Mouse (Mus musculus): ENCODE results near the gene Cnn1. TPM values are rescaled to one million over a fixed set of nuclear protein-coding genes. Genes with fewer than 3 reads are reported as not detected.

The Cnn1 gene
- polyA plus RNA-seq, 1 experiment from 2014 or later: 6.7 TPM

DNA sequence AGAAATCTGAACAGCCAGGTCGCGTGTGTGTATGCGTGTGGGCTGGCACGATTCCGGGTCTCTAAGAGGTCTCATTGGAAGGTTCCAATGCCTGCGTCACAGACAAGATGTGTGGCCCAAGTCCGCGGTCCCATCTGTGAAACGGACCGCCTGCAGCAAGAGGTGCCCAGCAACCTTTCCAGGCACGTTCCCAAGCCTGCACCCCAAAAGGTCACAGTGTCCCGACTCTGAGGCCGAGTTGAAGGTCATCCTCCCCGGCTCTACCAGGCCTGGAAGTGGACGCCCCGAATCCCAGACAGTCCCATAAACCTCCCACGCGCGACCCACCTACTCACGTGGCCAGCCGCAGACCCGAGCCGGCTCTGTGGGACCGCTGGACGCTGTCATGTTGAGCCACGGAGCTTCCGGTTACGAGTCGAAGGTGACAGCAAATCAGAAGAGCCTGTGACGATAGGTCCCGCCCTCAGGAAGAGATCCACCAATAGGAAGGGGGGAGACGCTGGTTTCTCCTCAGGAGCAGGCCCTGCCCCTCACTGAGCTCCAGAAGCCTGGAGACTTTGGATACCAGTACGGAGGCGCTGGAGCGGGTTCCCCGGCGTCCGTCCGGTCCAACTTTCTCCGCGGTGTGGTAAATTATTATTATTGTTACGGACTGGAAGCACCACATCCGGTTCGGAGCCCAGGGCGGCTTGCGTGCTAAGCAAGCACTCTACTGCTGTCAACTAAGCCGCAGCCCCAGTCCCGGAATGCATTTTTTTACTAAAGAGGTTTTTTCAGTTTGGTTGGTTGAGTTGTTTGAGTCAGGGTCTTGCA lies 13.8 kb upstream of the Cnn1 start, which contains the start of gene Ecsit:
Ecsit (minus strand) TSS at position 417 of the 813 bp plus-strand sequence.
- peak; percentile 99 for ATAC-seq (ENCODE audit: low FRiP score, low read depth)
- peak within 1 kb of the TSS; percentile 65 for H3K27ac ChIP-seq (replicated peaks)
- no peaks in the 10 kb centered on the region for H3K27me3 ChIP-seq
- 0 out of 2 replicates have a peak, but pooled peaks cover 1% of the 10 kb centered on the region for H3K36me3 ChIP-seq
- H3K9me3 ChIP-seq: no peaks in the 10 kb centered on the region
- H3K9ac ChIP-seq (replicated peaks): peak within 1 kb of the TSS; percentile 70
- peak within 1 kb of the TSS; percentile 81 for H3K4me2 ChIP-seq (replicated peaks)
- H3K4me1 ChIP-seq: peaks cover 15% of the 10 kb centered on the region
- under 1% methylated on average over 48 of the region's 48 CpGs for WGBS
- H3K4me3 ChIP-seq: peak within 1 kb of the TSS; percentile 73

DNA sequence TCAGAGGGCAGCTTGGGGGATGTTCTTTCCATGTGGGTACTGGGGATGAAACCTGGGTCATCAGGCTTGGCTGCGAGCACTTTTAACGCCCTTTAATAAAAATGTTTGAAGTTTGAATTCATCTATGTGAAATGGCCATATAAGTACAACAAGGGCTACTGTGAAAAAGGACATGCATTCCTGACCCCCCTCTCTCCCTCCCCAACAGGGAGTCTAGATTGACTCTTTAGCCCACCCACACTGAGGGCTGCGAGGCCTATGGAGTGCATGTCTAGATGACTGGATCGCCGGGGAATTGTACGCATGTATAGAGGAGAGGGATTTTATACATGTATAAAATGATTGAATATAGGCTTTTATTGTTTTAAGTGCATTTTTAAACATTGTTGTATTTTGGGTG lies 13.0 kb upstream of the Cnn1 start:
- WGBS: 78% methylated on average over 6 of the region's 6 CpGs
- no peak for ATAC-seq (ENCODE audit: low FRiP score, low read depth)

DNA sequence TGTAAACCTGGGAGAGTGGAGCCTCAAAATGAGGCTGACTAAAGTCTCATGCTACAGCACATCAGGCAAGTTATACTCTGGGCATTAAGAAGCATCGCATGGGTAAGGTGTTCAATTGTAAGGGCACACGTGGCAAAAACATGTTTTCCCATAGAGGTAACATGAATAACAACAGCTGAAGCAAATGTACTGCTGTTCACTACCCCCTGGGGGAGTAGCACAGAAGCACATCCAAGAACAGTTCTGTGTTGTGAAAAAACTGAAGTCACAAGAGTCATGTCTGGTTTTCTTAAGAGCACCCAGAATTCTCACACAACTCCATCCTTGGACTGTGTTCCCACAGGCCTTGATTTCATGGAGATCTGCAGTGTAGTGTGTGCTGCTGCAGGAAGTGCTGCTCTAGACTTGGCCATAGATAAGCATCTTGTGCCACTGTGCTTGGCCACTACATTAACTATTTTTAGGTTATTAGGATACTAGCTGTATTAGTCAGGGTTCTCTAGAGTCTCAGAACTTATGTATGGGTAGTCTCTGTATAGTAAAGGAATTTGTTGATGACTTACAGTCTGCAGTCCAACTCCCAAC lies 11.9 kb upstream of the Cnn1 start:
- Histone ChIP-seq H3K27me3 (no peaks in the 10 kb centered on the region), H3K36me3 (no peaks in the 10 kb centered on the region), H3K4me1 (peaks cover 15% of the 10 kb centered on the region), H3K9me3 (no peaks in the 10 kb centered on the region), H3K9ac (replicated peaks) (no peak overlapping the region), H3K4me2 (replicated peaks) (no peak overlapping the region), H3K27ac (replicated peaks) (no peak overlapping the region), H3K4me3 (no peak overlapping the region)
- no peak for ATAC-seq (ENCODE audit: low FRiP score, low read depth)
- WGBS: 81% methylated on average over 2 of the region's 2 CpGs

More for the DNA sequence above, 13.0 kb upstream of the Cnn1 start:
- Histone ChIP-seq H3K9ac (replicated peaks) (peak overlapping the region; percentile 70), H3K4me3 (peak overlapping the region; percentile 73), H3K4me1 (peaks cover 15% of the 10 kb centered on the region), H3K27me3 (no peaks in the 10 kb centered on the region), H3K9me3 (no peaks in the 10 kb centered on the region), H3K36me3 (no peaks in the 10 kb centered on the region), H3K4me2 (replicated peaks) (peak overlapping the region; percentile 81), H3K27ac (replicated peaks) (no peak overlapping the region)

DNA sequence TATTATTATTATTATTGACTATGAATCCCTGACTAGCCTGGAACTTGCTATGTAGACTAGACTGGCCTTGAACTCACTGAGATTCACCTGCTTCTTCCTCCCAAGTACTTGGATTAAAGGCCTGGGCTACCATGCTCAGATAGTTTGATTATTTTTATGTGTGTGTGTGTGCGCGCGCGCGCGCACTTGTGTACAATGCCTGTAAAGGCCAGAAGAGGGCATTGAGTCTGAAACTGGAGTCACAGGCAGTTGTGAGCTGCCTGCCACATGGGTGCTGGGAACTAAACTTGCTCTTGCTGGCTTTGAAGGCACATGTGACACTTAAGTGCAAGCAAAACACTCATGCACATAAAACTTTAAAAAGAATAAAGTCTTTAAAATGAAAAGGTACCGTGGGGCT lies 9.7 kb upstream of the Cnn1 start:
- Histone ChIP-seq H3K36me3 (no peaks in the 10 kb centered on the region), H3K27ac (replicated peaks) (no peak overlapping the region), H3K4me1 (peaks cover 12% of the 10 kb centered on the region), H3K9ac (replicated peaks) (no peak overlapping the region), H3K4me3 (no peak overlapping the region), H3K4me2 (replicated peaks) (no peak overlapping the region), H3K9me3 (no peaks in the 10 kb centered on the region), H3K27me3 (peaks cover 7% of the 10 kb centered on the region)
- 98% methylated on average over 7 of the region's 7 CpGs for WGBS
- ATAC-seq (ENCODE audit: low FRiP score, low read depth): no peak

DNA sequence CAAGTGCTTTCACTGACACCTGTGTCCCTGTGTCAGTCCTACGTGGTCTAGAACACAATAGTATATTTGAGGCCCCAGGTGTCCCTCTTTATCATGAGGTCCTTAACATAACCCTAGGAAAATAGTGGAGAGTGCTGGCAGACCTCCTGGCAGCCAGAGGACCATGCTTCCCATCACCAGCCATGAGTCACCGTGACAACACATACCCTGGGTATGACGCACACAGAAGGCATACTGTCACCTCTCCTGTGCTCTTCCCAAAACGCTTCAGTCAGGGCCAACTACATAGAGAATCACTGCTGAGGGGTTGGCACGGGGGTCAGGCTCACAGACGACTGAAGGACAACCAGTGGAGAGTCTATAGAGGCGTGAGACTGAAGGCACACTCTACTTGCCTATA lies 9.0 kb upstream of the Cnn1 start:
- Histone ChIP-seq H3K27ac (replicated peaks) (no peak overlapping the region), H3K27me3 (peaks cover 7% of the 10 kb centered on the region), H3K4me2 (replicated peaks) (no peak overlapping the region), H3K36me3 (no peaks in the 10 kb centered on the region), H3K9ac (replicated peaks) (no peak overlapping the region), H3K4me3 (no peak overlapping the region), H3K9me3 (no peaks in the 10 kb centered on the region), H3K4me1 (peaks cover 7% of the 10 kb centered on the region)
- WGBS: 88% methylated on average over 7 of the region's 7 CpGs
- ATAC-seq (ENCODE audit: low FRiP score, low read depth): no peak

DNA sequence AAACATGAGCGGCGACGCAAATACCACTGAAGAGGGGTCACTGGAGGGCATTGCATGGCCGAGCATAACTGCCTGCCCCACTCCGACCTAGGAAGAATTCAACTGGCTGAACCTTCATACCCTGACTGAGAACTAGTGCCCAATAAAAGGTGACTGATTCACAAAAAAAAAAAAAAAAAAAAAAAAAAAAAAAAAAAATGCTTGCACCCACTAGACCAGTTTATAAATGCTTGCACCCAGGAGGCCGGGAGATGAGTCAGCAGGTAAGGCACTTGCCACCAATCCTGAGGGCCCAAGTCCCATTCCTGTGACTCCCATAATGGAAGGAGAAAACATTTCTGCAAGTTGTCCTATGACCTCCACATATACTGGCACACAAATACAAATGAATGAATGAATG lies 6.3 kb upstream of the Cnn1 start:
- Histone ChIP-seq H3K27me3 (peaks cover 18% of the 10 kb centered on the region), H3K4me3 (no peak overlapping the region), H3K36me3 (no peaks in the 10 kb centered on the region), H3K9ac (replicated peaks) (no peak overlapping the region), H3K4me2 (replicated peaks) (no peak overlapping the region), H3K27ac (replicated peaks) (no peak overlapping the region), H3K9me3 (no peaks in the 10 kb centered on the region), H3K4me1 (no peaks in the 10 kb centered on the region)
- no peak for ATAC-seq (ENCODE audit: low FRiP score, low read depth)
- WGBS: 94% methylated on average over 6 of the region's 6 CpGs

DNA sequence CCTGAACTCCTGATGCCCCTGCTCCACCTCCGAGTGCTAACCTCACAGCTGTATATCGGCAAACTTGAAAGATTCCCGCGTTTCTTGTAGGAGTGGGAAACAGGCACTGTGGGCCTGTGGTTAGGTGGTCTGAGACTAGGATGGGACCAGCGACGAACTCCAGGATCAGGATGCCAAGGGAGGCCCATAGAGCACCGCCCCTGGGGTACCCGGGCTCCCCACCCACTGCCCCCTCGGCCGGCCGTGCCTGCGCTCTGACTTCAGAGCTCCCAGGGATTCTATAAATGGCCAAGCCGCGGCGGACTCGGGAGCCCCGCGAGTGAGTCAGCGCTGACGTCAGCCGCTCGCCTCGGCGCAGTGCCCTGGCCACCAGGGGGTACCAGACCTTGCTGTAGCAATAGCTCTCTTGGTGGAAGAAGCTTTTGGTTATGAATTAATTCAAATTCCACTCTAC lies 3.1 kb upstream of the Cnn1 start:
- ATAC-seq (ENCODE audit: low FRiP score, low read depth): peak; percentile 60
- no peak overlapping the region for H3K27ac ChIP-seq (replicated peaks)
- H3K4me2 ChIP-seq (replicated peaks): peak overlapping the region; percentile 72
- H3K36me3 ChIP-seq: no peaks in the 10 kb centered on the region
- 4% methylated on average over 24 of the region's 24 CpGs for WGBS
- H3K27me3 ChIP-seq: peaks cover 49% of the 10 kb centered on the region
- H3K4me1 ChIP-seq: no peaks in the 10 kb centered on the region
- H3K9ac ChIP-seq (replicated peaks): peak overlapping the region; percentile 51
- no peaks in the 10 kb centered on the region for H3K9me3 ChIP-seq
- H3K4me3 ChIP-seq: peak overlapping the region; percentile 41

DNA sequence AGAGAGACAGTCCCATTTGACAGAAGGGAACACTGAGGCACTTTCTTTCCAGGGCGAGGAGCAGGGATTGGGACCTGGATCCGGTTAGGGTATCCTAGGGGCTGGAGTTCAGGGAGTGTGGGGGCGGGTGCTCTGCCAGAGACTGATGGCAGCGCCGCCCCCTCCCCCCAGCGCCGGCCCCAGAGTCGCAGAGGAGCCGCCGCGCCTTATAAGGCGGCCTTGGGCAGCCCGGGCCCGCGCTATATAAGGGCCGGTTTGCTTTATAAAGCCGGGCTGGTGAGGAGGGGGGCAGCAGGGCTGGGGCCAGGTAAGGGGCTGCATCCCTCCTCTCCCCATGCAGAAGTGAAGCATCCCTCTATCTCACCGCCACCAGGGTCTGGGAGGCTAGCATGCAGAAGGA lies 906 bp downstream of the Cnn1 start:
- ATAC-seq (ENCODE audit: low FRiP score, low read depth): no peak
- WGBS: 10% methylated on average over 18 of the region's 18 CpGs
- H3K27me3 ChIP-seq: peaks cover 57% of the 10 kb centered on the region
- no peaks in the 10 kb centered on the region for H3K36me3 ChIP-seq
- H3K27ac ChIP-seq (replicated peaks): no peak overlapping the region
- H3K4me2 ChIP-seq (replicated peaks): no peak overlapping the region
- H3K9me3 ChIP-seq: no peaks in the 10 kb centered on the region
- no peak overlapping the region for H3K9ac ChIP-seq (replicated peaks)
- H3K4me1 ChIP-seq: no peaks in the 10 kb centered on the region
- no peak overlapping the region for H3K4me3 ChIP-seq

DNA sequence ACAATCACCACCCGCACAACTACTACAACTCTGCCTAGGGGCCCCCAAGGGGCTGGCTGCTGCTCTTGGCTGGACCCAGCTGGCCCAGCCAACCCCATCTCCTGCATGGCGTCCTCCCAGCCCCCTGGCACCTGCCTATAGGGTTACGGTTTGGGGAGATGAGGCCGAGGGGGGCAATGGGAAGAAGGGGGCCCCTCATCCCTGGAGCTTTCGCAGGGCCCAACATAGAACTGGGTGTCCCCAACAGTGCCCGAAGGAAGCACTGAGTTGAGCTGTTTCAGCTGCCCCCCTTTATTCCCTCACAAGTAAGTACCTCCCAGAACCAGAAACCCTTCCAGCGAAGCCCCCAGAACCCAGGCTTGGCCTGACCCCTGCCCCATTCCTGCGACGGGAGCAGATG lies 9.2 kb downstream of the Cnn1 start:
- H3K36me3 ChIP-seq: peaks cover 32% of the 10 kb centered on the region
- H3K4me3 ChIP-seq: no peak overlapping the region
- H3K4me2 ChIP-seq (replicated peaks): no peak overlapping the region
- no peaks in the 10 kb centered on the region for H3K9me3 ChIP-seq
- no peak overlapping the region for H3K27ac ChIP-seq (replicated peaks)
- no peak for ATAC-seq (ENCODE audit: low FRiP score, low read depth)
- H3K9ac ChIP-seq (replicated peaks): no peak overlapping the region
- WGBS: 95% methylated on average over 8 of the region's 9 CpGs
- H3K4me1 ChIP-seq: no peaks in the 10 kb centered on the region
- 0 out of 2 replicates have a peak, but pooled peaks cover 5% of the 10 kb centered on the region for H3K27me3 ChIP-seq

DNA sequence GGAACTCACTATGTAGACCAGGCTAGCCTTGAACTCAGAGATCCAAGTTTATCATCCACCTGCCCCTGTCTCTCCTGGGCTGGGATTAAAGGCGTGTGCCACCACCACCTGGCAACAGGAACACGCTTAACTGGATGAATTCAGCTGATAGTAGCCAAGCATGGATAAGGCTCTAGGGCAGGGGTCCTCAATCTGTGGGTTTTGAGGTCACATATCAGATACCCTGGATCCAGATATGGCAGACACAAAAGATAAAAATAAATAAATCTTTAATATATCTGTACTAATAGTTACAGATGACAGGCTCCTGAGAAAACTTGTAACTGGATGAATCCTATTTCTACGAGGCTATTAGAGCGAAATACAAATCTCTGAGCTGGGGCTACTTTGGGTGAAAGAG lies 16.6 kb downstream of the Cnn1 start:
- H3K4me1 ChIP-seq: peaks cover 19% of the 10 kb centered on the region
- H3K9me3 ChIP-seq: no peaks in the 10 kb centered on the region
- H3K27me3 ChIP-seq: peaks cover 5% of the 10 kb centered on the region; the same call in 1 of the 2 replicates
- H3K27ac ChIP-seq (replicated peaks): no peak overlapping the region
- H3K4me3 ChIP-seq: peak overlapping the region; percentile 94
- peaks cover 33% of the 10 kb centered on the region for H3K36me3 ChIP-seq
- no peak overlapping the region; the same call in 1 of the 2 replicates for H3K9ac ChIP-seq (replicated peaks)
- H3K4me2 ChIP-seq (replicated peaks): peak overlapping the region; percentile 93
- ATAC-seq (ENCODE audit: low FRiP score, low read depth): no peak
- WGBS: 91% methylated on average over 4 of the region's 4 CpGs

DNA sequence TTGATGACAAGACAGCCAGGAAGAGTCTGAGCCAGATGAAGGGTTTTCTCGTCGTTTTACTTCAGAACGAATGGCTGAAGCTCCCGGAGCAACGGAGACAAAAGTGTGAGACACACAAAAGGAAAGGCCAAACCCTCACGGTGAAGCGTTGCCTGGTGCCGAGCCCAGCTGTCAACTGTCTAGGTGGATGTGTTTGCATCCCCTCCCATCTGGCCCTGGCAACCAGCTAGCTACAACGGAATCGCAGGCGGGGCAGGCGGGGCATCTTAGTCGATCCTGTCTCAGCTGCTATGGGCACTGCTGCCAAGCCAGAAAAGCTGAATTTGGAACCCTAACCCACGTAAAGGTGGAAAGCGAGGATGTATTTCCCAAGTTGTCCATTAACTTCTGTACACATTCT lies 17.1 kb downstream of the Cnn1 start:
- peaks cover 7% of the 10 kb centered on the region; the same call in 1 of the 2 replicates for H3K27me3 ChIP-seq
- 21% methylated on average over 15 of the region's 15 CpGs for WGBS
- H3K4me1 ChIP-seq: peaks cover 19% of the 10 kb centered on the region
- H3K4me2 ChIP-seq (replicated peaks): peak overlapping the region; percentile 93
- H3K4me3 ChIP-seq: peak overlapping the region; percentile 94
- H3K36me3 ChIP-seq: peaks cover 30% of the 10 kb centered on the region
- H3K27ac ChIP-seq (replicated peaks): no peak overlapping the region
- ATAC-seq (ENCODE audit: low FRiP score, low read depth): no peak
- H3K9me3 ChIP-seq: no peaks in the 10 kb centered on the region
- peak overlapping the region; percentile 89 for H3K9ac ChIP-seq (replicated peaks)

DNA sequence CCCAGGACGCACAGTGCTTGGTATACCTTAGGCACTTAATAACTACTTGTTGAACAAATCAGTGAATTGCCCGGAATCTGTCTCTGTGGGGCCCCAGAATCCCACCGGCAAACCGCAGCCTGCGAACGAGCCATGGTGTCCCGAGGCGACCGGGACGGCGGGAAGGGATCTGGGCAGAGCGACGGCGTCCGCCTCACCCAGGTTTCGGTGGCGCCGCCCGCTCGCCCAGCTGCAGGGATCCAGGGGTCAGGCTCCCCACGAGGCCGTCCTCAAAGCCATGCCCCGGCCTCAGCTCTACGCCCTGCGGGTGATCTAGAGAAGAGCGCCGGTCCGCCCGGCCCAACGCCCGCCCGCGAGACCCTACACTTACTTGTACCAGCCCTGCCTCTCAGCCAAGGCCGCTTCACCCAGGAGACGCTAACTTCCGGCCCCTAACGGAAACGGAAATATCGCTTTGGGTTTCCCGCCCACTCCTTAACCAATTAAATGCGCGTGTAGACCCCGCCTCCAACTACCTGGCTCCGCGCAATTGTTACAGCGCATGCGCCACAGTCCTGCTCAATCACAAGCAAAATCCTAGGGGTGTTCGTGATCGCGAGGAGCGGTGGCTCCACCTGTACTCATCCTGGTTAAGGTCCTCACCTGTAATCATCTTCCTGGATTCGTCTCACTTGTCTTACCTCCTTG lies 17.9 kb downstream of the Cnn1 start, which contains the start of gene Elof1:
Elof1 (minus strand) TSS at position 433 of the 687 bp plus-strand sequence.
- peaks cover 7% of the 10 kb centered on the region; the same call in 1 of the 2 replicates for H3K27me3 ChIP-seq
- peaks cover 19% of the 10 kb centered on the region for H3K4me1 ChIP-seq
- H3K4me3 ChIP-seq: peak within 1 kb of the TSS; percentile 94
- peak within 1 kb of the TSS; percentile 93 for H3K4me2 ChIP-seq (replicated peaks)
- H3K27ac ChIP-seq (replicated peaks): peak within 1 kb of the TSS; percentile 71
- under 1% methylated on average over 52 of the region's 52 CpGs for WGBS
- no peaks in the 10 kb centered on the region for H3K9me3 ChIP-seq
- H3K9ac ChIP-seq (replicated peaks): peak within 1 kb of the TSS; percentile 89
- peak; percentile 92 for ATAC-seq (ENCODE audit: low FRiP score, low read depth)
- peaks cover 22% of the 10 kb centered on the region for H3K36me3 ChIP-seq

All from midbrain, embryonic 12.5 days (tissue).